Mouse (Mus musculus) lung, postnatal 0 days (tissue): Measurements from ENCODE around the gene Rab20.

ENCODE experiments used
- CTCF ChIP-seq: IDR thresholded peaks from 2 replicates; pipeline ENCODE4 v1.5.1; 2016; ENCODE audit warnings: antibody characterized with exemption, mild to moderate bottlenecking
- EP300 ChIP-seq: IDR thresholded peaks from 2 replicates; pipeline ENCODE4 v1.6.1; 2016; ENCODE audit warnings: antibody characterized with exemption, mild to moderate bottlenecking, control low read depth

- TF ChIP-seq CTCF (peak; percentile 81), EP300 (no peak)
Measured at GRCm38 (mm10) chr8:11506802-11507201, 28.3 kb upstream of the Rab20 start.
